Mouse (Mus musculus) spleen, postnatal 14 days (tissue): ENCODE data around the gene Cers5.
"Not testable (repeated sequence)": the region's sequence is repeated elsewhere in the genome, so short reads cannot be mapped to it uniquely, and the experiment has no call there.

Experiments used
- DNase-seq, 2 experiments: peaks; one replicate each; pipeline ENCODE4 v3.0.0; 2021 to 2022; ENCODE audit warnings: low spot score in 2 of 2

Cers5 gene

DNA sequence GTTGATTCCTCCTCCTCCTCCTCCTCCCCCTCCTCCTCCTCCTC, at the start of gene Cers5:
Cers5 (minus strand) TSS at position 5 of the 44 bp plus-strand sequence.
- DNase-seq = not testable (repeated sequence)

DNA sequence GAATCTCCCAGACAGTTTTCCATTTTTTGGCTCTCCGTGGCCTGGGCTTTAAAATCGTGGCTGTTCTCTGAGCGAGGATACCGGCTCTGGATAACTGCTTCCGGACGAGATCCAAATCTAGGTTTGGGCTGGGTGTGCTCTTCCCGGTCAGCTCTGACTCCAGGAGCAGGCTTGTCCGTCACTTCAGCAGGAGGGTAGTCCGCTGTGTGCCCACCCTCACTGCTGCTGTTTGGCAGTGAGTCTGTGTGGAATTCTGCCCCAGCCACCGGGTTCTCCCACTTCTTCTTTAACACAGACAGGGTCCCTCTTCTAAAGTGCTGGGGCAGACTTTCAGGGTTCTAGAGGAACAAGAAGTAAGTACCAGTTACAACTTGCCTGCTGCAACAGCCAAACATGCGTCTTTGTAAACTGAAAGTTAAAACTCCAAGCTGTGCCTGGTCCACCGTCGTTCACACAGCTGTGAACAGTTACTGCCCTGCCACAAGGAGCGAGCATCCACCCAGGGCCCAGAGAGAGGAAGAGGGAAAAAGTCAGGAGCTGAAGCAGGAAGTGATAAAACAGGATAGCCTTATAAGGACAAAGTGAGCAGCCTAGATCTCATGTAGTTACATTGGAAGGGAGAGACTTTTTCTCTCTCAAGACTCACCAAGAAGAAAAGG, 47.1 kb upstream of the Cers5 start:
- DNase-seq = no peak

- no peak for DNase-seq
These were observed 46.4 kb upstream of the Cers5 start for GRCm38 (mm10) chr15:99819109-99819440.

GRCm38 (mm10) chr15:99818321-99819108, 45.8 kb upstream of the Cers5 start:
- no peak for DNase-seq

DNA sequence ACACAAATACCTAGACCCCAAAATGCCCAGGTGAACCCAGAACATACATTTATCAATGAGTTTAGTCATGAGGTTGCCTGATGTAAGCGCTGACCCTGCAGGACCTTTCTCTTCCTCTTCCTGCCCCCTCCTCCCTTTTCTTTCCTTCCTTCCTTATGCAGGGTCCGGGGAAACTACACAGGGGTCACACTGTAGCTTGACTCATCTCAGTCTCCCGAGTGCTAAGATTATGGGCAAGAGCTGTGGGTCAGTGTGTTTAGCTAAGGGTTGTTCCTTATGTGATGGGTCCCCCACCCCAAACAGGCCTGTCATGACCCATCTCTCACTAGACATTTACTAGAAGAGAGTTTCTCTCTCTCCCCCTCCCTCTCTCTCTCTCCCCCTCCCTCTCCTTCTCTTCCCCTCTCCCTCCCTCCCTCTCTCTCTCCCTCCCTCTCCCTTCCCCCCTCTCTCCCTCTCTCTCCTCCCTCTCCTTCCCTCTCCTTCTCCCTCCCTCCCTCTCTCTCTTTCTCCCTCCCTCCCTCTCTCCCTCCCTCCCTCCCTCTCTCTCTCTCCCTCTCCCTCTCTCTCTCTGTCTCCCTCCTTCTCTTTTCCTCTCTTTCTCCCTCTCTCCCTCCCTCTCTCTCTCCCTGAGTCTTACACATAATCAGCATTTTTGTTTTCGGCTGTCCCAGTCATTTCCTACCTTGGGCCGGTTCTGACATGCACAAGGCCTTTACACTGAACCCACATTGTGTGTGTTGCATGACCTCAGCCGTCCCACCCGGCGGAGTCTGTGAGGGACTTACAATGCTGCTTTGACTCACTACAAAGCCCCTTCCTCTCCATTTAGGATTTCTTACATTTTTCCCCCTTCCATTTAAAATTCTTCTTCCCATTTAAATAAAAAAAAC, 44.9 kb upstream of the Cers5 start:
- no peak for DNase-seq

GRCm38 (mm10) chr15:99815999-99816398, 43.3 kb upstream of the Cers5 start:
- no peak for DNase-seq

GRCm38 (mm10) chr15:99814554-99815260, 42.0 kb upstream of the Cers5 start:
- DNase-seq = no peak

- no peak for DNase-seq
These were observed 41.0 kb upstream of the Cers5 start for GRCm38 (mm10) chr15:99813639-99814038.

DNA sequence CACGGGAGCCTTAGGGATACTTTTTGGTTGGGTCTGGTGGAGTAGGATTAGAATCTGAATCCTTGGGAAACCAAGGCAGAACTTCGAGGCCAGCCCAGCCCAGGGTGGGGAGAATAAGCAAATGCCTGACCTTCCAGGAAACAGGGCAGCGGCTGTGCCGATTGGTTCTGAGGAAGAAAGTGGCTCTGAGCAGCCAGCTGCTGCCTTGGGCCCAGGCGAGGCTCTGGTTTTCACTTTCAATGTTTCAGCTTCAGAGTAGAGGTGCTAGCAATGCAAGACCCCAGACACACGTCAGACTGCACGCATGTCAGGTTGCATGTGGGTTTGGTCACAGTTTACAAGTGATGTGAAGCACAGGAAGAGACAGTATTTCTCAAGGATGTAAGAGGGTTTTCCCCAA, 39.4 kb upstream of the Cers5 start:
- no peak for DNase-seq

DNA sequence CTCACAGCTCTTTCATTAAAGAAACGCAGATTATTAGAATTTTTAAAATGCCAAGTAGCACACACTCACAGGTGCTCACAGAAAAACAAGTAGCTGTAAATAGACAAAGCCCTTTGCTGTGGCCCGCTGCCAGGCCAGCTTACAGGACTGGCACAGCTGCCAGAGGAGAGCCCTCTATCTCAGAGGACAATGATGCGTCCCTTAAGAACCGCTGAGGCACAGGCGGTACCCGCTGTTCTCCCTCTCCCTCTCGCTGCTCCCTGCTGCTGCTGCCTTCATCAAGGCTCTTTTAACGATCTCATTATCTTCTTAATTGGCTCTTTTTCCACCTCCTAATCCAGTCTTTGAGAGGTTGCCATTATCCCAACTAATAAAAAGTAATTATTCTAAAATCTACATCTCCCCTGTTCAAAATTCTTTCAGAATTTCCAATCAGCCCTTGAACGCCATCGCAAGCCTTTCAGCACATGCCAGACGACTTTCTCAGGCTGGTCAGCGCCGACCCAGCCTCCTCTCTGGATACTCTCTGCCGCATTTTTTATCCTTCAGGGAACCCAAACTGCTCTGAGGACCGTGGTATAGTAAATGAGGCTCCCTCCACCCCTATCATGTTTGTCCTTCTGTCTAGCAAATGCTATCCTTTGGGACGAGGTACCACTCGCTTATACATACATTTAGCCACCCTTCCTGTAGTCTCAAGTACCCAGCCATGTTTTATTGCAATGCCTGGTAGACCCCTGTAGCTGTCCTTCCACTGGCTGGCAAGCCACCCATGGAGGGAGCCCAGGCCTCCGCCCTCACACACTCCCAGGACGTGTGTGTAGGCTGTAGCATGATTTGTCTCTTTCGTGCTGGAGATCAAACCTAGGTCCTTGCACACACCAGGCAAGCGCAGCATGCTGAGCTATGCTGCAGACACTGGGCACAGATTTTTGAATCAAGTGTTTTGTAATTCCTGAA, 35.4 kb upstream of the Cers5 start:
- DNase-seq = no peak

- no peak for DNase-seq
These were observed 33.5 kb upstream of the Cers5 start for GRCm38 (mm10) chr15:99806171-99806570.

- DNase-seq = no peak
These were observed 33.0 kb upstream of the Cers5 start for GRCm38 (mm10) chr15:99805673-99806072.

GRCm38 (mm10) chr15:99803186-99803644, 30.5 kb upstream of the Cers5 start:
- no peak for DNase-seq

DNA sequence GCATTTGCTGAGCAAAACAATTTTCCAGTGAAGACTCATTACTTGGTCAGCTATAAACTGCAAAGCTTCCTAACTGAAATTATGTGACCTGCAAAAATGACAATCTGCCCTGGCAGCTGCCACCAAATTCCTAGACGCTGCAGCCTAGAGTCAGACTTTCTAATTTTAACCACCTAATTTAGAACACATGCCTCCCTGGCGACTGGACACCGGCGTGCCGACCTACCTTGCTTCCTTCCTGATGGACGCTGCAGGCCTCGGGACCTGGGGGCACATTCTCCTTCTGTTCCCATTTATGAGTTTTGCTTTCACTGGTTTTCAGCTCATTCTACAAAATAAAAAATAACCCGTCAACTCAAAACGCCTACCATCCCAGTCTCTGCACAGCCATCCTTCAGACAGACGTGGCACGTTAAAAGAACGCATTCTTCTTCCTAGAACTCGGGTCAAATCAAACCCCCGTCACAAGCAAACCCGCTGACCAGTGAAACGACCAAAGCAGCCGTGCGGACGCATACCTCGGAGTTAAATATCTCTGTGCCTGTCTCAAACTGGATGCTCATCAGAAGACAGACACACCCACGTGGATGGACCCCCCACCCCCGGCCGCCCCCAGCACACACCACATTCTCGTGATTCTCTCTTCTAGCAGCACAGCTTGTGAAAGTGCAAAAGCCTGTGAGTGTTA, 29.3 kb upstream of the Cers5 start:
- no peak for DNase-seq

- no peak for DNase-seq
These were observed 27.0 kb upstream of the Cers5 start for GRCm38 (mm10) chr15:99799706-99800105.

- DNase-seq = no peak
These were observed 25.2 kb upstream of the Cers5 start for GRCm38 (mm10) chr15:99797898-99798297.

- no peak for DNase-seq
These were observed 24.1 kb upstream of the Cers5 start for GRCm38 (mm10) chr15:99796735-99797134.

GRCm38 (mm10) chr15:99796066-99796465, 23.4 kb upstream of the Cers5 start:
- DNase-seq = no peak

DNA sequence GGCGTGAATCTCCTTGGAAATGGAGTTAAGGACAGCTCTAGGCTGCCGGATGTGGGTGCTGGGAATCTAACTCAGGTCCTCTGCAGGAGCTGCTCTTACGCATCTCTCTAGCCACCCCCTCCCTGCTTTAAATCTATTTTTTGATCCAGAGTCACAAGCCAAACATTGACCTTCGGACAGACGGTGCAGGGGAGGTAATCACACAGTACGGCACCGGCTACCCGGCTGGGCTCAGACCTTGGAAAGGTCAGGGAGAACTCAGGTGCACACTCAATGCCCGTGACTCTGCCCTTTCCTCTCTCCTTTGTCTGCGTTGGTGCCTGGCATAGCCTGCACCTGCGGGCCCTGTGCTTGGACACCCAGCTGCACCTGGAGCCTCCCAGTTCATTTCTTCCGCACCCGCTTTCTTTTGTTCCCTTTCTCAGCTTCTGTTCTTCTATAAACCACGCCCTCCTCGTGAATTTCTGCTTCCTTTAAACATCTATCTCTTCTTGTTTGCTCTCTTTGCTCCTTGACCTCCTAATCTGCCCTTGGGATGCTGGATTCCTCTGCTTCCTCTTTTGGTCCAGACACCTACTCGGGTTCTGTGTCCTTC, 19.6 kb upstream of the Cers5 start:
- no peak for DNase-seq

- no peak for DNase-seq
These were observed 18.3 kb upstream of the Cers5 start for GRCm38 (mm10) chr15:99791003-99791402.
